Mouse (Mus musculus) neutrophil, adult 5-6 weeks (primary cell): ENCODE measurements around the gene Cdh16. TPM values are rescaled to one million over a fixed set of nuclear protein-coding genes. Genes with fewer than 3 reads are reported as not detected.
"Not testable (repeated sequence)": the region's sequence is repeated elsewhere in the genome, so short reads cannot be mapped to it uniquely, and the experiment has no call there.

ENCODE experiments used
- ATAC-seq: fragments of 151-379, 151-347 bp; 2 replicates; pipeline ENCODE4 v1.8.0; 2017; ENCODE audit warnings: mild to moderate bottlenecking, moderate TSS enrichment; ENCODE audit not compliant: insufficient number of reproducible peaks, poor library complexity, low FRiP score, severe bottlenecking; ENCODE audit errors: extremely low read depth
- total RNA-seq: library from RNA; stranded (forward); fragments of 200-1000 nt; gene quantifications from 2 replicates; pipeline ENCODE4 v1.2.3, GENCODE M21; 2017

Cdh16 gene
- 2.0 TPM in 1 of 2 replicates, not detected in the other for total RNA-seq

- ATAC-seq = no peak
These were observed at the start of gene Cdh16 for GRCm38 (mm10) chr8:104624161-104624560. Gene Cdh16 (minus strand): TSS chr8:104624396.

DNA sequence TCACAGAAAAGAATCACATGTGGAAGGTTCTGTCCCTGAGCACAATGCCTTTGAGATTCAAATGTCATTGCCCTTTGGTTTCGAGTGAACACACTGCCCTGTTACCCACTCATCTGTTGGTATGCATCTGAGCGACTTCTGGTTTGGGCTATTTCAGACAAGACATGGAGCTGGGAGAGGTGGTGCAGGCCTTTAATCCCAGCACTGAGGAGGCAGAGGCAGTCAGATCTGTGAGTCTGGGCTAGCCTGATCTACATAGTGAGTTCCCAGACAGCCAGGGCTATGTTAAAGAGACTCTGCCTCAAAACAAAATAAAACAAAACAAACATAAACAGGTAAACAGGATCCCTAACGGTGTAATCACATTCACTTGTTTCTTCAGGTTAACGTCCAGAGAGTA lies 31.4 kb upstream of the Cdh16 start:
- no peak for ATAC-seq

- peak; percentile 100 for ATAC-seq
These were observed 30.8 kb upstream of the Cdh16 start for GRCm38 (mm10) chr8:104654984-104655383.

DNA sequence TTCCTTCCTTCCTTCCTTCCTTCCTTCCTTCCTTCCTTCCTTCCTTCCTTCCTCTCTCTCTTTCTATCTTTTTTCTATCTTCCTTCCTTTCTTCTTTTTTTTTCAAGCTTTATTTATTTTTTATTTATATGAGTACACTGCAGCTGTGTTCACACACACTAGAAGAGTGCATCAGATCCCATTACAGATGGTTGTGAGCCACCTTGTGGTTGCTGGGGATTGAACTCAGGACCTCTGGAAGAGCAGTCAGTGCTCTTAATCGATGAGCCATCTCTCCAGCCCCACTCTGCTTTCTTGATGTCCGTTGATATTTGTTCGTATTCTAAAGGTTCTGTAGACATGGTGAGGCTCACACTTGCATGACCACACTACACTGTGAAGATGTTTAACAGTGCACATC lies 20.0 kb upstream of the Cdh16 start:
- ATAC-seq = not testable (repeated sequence)

DNA sequence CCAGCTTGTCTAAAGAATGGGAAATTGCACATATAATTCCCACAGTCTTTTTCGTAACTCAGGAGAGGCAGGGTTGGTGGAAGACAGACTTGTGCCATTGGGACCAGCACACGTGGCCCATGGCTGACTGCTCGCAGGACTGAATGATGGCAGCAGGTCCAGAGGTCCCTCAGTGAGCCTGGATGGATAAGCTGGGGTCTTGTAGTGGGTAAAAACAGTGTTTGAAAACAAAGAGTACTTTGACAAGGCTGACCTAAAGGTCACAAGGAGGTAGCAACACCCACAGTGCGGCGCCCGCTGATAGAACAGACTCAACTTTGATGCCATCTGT lies 18.1 kb upstream of the Cdh16 start:
- ATAC-seq = no peak

GRCm38 (mm10) chr8:104641426-104642323 lies 17.5 kb upstream of the Cdh16 start, which contains the start of gene Ciao2b:
Gene Ciao2b (minus strand): TSS chr8:104641965.
- peak; percentile 61 for ATAC-seq

- ATAC-seq = no peak
These were observed 16.7 kb upstream of the Cdh16 start for GRCm38 (mm10) chr8:104640831-104641370.

DNA sequence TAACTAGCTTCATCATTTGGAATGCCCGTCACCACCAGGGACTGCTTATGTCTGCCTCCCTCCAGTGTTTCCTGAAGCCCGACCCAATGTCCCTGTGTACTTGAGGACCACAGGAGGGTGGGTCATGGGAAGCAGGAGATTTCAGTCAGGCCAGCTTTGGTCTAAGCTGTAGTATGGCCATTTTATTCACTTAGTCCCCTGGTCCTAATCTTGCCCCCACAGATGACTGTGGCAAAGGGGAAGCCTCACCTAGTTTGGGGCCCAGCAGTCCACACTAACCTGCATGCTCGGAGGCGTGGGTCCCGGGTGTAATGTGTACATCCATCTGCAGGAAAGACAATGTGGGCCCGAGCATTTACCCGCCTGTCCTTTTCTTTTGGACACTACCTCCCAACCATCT lies 16.0 kb upstream of the Cdh16 start:
- ATAC-seq = no peak

GRCm38 (mm10) chr8:104638010-104638409 lies 13.8 kb upstream of the Cdh16 start:
- no peak for ATAC-seq

DNA sequence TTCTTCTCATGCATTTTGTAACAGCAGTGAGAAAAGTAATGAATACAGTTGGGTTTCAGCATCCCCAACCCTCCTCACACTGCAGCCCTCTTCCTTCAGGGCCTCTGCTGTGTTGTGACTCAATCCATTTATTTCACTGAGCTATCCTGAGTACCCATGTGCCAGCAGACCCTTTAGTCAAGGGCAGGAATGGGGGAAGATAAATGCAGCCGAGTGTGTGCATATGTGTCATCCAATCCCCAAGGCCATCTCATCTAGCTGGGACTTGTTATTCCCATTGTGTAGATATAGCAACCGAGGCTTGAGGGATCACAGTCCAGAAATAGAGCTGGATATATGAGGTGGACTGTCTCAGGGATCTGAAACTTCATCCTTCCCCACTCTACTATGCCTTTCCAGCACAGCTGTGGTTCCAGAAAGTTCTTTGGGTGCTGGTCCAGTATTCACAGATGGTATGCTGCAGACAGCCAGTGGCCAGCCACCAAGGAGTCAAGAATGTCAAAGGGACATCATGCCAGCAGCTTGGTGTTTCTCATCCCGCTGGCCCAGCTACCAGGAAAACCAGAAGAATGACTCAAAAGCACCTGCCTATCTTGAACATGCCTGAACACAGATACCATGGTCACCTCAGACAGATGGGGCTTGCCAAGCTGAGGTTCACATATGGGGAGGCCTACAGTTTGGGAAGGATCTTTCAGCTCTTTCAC lies 11.0 kb upstream of the Cdh16 start:
- ATAC-seq = no peak

- no peak for ATAC-seq
These were observed 9.1 kb upstream of the Cdh16 start for GRCm38 (mm10) chr8:104633156-104633744.

DNA sequence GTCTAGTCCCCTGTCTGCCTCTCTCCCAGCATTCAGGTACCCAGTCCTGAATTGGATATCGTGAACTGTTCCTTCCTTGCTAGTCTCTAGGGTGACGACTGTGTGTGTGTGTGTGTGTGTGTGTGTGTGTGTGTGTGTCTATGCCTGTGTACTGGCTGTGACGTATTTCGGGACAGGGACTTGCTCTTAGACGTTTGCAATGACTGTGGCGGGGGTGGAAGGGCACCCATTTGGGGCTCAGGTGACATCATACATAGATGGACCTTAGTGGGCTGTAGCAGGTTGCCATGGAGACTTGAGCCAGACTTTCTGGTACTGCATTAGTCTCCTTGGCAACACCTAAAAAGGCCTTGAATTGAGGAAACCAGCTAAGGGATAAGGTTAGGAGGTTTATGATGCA lies 8.3 kb upstream of the Cdh16 start:
- ATAC-seq = no peak

GRCm38 (mm10) chr8:104631975-104632374 lies 7.8 kb upstream of the Cdh16 start:
- ATAC-seq = peak; percentile 7; the same call in 1 of the 2 replicates

- ATAC-seq = peak; percentile 70
These were observed 6.9 kb upstream of the Cdh16 start, which contains the start of gene Rrad for GRCm38 (mm10) chr8:104630981-104631663. Gene Rrad (minus strand): TSS chr8:104631327.

- ATAC-seq = no peak
These were observed 6.4 kb upstream of the Cdh16 start for GRCm38 (mm10) chr8:104630574-104630973.

DNA sequence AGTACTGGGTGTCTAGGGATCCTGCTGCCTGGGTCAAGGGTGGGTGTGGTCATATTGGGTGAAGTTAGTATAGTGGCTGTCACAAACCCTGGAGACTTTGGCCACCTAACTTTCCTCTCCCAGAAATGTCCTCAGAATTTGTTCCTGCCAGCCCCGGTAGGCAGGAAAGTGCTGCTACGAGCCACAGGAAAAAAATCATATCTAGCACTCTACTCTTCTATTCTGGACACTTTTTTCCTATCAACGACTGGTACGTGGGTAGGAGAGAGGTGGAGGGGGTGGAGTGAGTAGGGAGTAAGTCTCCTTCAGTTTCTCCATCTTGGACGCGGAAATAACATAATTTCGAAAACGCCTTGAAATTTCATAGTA lies 5.9 kb upstream of the Cdh16 start:
- ATAC-seq = no peak

DNA sequence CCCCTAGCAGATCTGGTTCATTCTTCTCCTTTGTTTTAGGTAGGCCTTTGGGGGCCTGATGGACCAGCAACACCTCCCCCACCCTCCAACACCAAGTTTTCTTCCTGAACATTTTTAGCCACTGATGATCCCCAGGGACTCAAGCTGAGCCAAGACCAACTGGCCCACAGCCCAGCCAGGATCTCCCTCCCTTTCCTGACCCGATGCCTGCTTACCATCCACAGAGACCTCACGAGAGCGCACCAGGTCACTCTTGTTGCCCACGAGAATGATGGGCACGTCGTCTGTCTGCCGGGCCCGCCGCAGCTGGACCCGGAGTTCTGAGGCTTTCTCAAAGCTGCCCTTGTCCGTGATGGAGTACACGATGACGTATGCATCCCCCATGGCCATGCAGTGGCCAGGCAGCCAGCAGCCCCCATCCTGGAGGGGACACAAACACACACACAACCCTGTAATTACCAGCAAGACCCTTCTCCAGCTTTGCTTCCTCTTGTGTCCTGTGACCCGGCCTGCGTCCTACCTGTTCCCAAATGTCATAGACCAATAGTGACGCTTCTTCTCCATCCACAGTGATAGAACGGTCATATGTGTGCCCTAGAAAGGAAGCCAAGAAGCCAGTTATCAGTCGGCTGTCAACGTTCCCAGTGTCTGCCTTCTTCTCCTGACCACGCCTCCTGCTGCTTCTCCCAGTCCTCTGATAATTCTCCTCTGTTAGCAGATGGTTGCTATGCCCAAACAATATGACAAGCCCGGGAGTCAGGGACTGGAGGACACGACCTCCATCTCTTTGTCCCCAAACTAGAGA lies 5.3 kb upstream of the Cdh16 start:
- no peak for ATAC-seq

GRCm38 (mm10) chr8:104628402-104628801 lies 4.2 kb upstream of the Cdh16 start:
- ATAC-seq = no peak
